Mouse (Mus musculus): ENCODE measurements at regions not wholly inside any gene's neighbourhood (a gene's known extent, or its start where the extent isn't known, plus 50 kb on each side); places are given as distances from the start of the nearest gene placed in this dataset.
"Not testable (repeated sequence)": the region's sequence is repeated elsewhere in the genome, so short reads cannot be mapped to it uniquely, and the experiment has no call there.

DNA sequence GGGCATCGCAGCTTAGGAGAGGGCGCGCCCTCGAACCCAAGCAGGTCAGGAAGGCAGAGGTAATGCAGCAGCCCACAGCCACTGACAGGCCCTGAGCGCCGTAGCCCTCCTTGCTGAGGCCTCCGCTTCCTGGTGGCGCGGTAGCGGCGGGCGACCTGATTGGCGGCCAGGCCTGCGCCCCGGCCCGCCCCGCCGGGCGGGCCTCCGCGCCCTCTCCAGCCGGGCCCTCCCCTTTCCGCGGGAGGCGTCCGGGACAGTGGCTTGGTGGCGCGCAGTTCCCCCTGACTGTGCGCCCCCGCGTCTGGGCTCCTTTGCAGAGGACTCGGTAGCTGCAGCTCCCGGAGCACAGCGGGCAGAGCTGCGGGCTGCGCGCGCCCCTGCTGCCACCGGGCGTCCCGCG, 242.1 kb downstream of the Gm21863 start:
- H3K27ac ChIP-seq (ENCODE audit: control insufficient read depth, insufficient read depth, low read length); H3K4me1 ChIP-seq (replicated peaks; ENCODE audit: control insufficient read depth, insufficient read depth, low read length); H3K27me3 ChIP-seq (ENCODE audit: control insufficient read depth, insufficient read depth, low read length); H3K36me3 ChIP-seq (ENCODE audit: control insufficient read depth, insufficient read depth, low read length); H3K4me3 ChIP-seq (ENCODE audit: control insufficient read depth, insufficient read depth, low read length); DNase-seq: not testable (repeated sequence)
- WGBS: 12% methylated on average over 34 of the region's 42 CpGs

DNA sequence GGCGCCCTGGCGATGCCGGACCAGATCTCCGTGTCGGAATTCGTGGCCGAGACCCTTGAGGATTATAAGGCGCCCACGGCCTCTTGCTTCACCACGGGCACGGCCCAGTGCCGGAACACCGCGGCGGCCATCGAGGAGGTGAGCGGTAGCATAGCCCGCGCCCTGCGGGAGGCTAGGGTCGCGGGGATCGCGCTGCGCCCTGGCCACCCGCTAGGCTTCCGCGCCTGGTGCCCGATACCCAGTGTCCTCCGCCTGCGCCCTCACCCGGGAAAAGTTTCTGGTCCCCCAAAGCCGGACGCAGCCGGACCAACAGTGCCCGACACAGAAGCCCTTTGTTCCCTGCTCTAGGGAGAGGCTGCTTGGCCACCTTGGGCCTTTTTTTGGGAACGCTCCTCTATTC, 242.6 kb downstream of the Gm21863 start:
- H3K36me3 ChIP-seq (ENCODE audit: control insufficient read depth, insufficient read depth, low read length); DNase-seq; H3K4me1 ChIP-seq (replicated peaks; ENCODE audit: control insufficient read depth, insufficient read depth, low read length); H3K27ac ChIP-seq (ENCODE audit: control insufficient read depth, insufficient read depth, low read length); H3K27me3 ChIP-seq (ENCODE audit: control insufficient read depth, insufficient read depth, low read length); H3K4me3 ChIP-seq (ENCODE audit: control insufficient read depth, insufficient read depth, low read length): not testable (repeated sequence)
- 14% methylated on average over 33 of the region's 37 CpGs for whole genome bisulfite sequencing

DNA sequence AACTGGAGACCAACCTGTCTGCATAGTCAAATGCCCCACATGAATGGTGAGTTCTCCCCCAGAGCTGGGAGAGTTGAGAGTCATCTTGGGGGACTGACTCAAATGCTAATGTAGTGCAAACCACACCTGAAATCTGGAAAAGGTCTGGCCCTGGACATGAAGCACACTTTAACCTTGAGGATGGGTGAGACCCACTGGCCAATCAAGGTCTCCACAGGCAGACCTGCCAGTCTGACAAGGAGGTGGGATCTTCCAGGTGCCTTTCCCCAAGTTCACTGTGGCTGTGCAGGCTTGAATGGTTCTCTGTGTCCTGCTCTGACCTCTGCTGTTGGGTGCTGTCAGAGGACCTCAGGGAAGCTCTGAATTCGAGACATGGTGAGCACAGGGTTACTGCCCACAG, 269.6 kb downstream of the Gm21863 start:
- not testable (repeated sequence) for H3K36me3 ChIP-seq (ENCODE audit: control insufficient read depth, insufficient read depth, low read length); H3K4me1 ChIP-seq (replicated peaks; ENCODE audit: control insufficient read depth, insufficient read depth, low read length); DNase-seq; H3K27ac ChIP-seq (ENCODE audit: control insufficient read depth, insufficient read depth, low read length); H3K4me3 ChIP-seq (ENCODE audit: control insufficient read depth, insufficient read depth, low read length); H3K27me3 ChIP-seq (ENCODE audit: control insufficient read depth, insufficient read depth, low read length)
- WGBS: 53% methylated on average over 1 of the region's 1 CpGs

DNA sequence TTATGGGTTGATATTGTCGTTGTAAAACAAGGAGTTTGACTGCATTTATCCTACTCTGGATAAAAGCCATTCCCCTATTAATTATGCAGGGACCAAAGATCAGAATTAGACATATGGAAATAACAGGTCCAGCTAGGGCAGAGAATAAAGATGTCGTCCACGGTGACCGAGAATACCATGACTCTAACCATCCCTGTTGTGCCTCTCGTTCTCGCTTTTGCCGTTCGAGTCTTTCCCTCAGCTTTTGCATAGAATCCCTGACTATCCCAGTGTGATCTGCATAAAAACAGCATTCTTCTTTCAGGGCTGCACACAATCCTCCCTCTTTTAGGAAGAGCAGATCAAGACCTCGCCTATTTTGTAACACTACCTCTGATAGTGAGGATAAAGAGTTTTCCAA, 272.5 kb downstream of the Gm21863 start:
- not testable (repeated sequence) for H3K36me3 ChIP-seq (ENCODE audit: control insufficient read depth, insufficient read depth, low read length); H3K4me3 ChIP-seq (ENCODE audit: control insufficient read depth, insufficient read depth, low read length); DNase-seq; H3K27ac ChIP-seq (ENCODE audit: control insufficient read depth, insufficient read depth, low read length); H3K27me3 ChIP-seq (ENCODE audit: control insufficient read depth, insufficient read depth, low read length); H3K4me1 ChIP-seq (replicated peaks; ENCODE audit: control insufficient read depth, insufficient read depth, low read length)
- WGBS: 81% methylated on average over 9 of the region's 9 CpGs

DNA sequence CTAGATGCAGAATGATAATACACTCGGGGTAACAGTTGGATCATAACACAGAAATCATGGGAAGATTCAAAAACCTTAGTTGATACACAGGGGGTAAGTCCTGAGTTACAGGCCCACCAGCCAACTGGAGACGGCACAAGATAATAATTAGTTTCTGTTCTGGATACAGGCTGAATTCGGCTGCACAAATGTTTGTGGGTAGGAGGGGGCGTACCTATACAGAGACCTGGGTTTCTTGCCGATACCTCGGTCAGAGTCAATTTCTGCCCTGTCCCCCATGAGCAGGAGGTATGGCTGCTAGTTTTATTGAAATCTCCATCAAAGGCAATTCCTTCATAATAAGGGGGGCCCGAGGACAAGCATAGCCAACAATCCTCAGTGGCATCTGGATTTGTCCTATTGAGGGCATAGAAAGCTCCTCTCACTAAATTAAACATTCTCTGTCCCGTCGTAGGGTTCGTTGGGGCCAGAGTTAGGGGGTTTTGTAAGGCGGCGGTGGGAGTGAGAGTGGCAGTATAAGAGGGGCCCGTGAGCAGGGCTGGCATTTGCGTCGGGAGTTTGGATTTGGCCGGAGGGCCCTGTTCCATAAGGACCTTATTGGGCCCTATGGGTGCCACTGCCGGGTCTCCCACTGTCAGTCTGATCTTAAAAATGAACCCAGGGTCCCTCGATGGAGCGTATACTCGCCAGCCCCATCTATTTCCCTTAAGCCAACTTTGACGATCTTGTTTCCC, 273.3 kb downstream of the Gm21863 start:
- H3K4me1 ChIP-seq (replicated peaks; ENCODE audit: control insufficient read depth, insufficient read depth, low read length); H3K36me3 ChIP-seq (ENCODE audit: control insufficient read depth, insufficient read depth, low read length); H3K27me3 ChIP-seq (ENCODE audit: control insufficient read depth, insufficient read depth, low read length); H3K27ac ChIP-seq (ENCODE audit: control insufficient read depth, insufficient read depth, low read length); DNase-seq; H3K4me3 ChIP-seq (ENCODE audit: control insufficient read depth, insufficient read depth, low read length): not testable (repeated sequence)
- 79% methylated on average over 21 of the region's 21 CpGs for WGBS

DNA sequence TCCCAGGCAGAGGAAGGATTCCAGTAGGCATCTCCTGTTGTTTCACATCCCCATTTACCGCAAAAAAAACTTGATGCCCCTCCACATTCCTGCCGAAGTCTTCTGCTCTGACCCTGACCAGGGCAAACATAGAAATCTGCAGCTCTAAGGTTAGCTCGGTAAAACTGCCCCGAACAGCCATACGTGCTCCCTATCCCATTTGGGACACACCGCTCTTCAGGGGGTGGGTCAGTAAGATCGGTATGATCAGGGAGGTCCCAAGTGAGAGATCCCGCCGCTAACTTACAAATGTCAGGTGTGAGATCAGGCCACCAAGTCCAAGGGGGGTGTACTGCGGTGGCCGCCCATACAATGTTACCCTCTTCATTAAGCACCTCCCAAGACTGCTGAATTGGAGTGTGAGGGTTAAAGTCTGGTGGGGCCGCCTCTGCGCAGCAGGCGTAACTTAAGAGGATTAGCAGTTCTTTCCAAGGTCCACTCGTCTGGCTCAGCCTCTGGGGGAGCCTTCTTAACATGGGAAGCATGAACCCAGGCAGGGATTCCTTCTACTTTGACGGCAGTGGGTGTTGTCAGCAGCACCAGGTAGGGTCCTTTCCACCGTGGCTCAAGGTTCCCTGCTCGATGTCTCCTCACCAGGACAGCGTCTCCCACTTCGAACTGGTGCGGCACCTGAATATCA, 274.2 kb downstream of the Gm21863 start:
- not testable (repeated sequence) for H3K4me1 ChIP-seq (replicated peaks; ENCODE audit: control insufficient read depth, insufficient read depth, low read length); H3K4me3 ChIP-seq (ENCODE audit: control insufficient read depth, insufficient read depth, low read length); H3K36me3 ChIP-seq (ENCODE audit: control insufficient read depth, insufficient read depth, low read length); H3K27me3 ChIP-seq (ENCODE audit: control insufficient read depth, insufficient read depth, low read length); DNase-seq; H3K27ac ChIP-seq (ENCODE audit: control insufficient read depth, insufficient read depth, low read length)
- WGBS: 75% methylated on average over 21 of the region's 21 CpGs

DNA sequence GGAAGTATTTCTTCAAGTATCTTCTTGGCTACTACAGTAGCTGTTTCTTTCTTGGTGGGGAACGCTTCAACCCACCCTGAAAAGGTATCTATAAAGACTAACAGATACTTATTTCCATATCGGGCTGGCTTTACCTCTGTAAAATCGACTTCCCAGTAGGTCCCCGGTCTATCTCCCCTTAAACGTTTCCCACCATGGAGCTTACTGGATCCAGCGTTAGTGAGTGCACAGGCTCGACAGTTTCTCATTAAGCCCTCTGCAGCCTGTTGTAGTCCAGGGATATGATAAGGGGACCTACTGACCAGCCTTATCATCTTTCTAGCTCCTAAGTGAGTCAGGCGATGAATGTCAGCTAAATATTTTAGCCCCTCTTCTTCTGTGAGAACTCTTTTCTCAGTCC, 275.1 kb downstream of the Gm21863 start:
- not testable (repeated sequence) for H3K4me1 ChIP-seq (replicated peaks; ENCODE audit: control insufficient read depth, insufficient read depth, low read length)
- WGBS: 78% methylated on average over 8 of the region's 8 CpGs

More for the DNA sequence above, 275.1 kb downstream of the Gm21863 start:
- H3K36me3 ChIP-seq (ENCODE audit: control insufficient read depth, insufficient read depth, low read length); H3K27me3 ChIP-seq (ENCODE audit: control insufficient read depth, insufficient read depth, low read length); DNase-seq; H3K27ac ChIP-seq (ENCODE audit: control insufficient read depth, insufficient read depth, low read length); H3K4me3 ChIP-seq (ENCODE audit: control insufficient read depth, insufficient read depth, low read length): not testable (repeated sequence)
